ENCODE assay signal across 20 mouse cellular contexts in genomic region chr13:97500155-97500554, GRCm38 (mm10).
"Had no signal": no experiment of that assay in that cellular context is flagged by ENCODE, and none has a peak within 500 bp of the region (broad histone marks: within the 10 kb centered on the region; RNA-seq: fewer than 3 reads in every experiment).

No protein-coding gene starts in this region.

- H3K4me1 ChIP-seq: lung, embryonic 15.5 days; midbrain, embryonic 12.5 days; neural tube, embryonic 13.5 days had no signal

- H3K27me3 ChIP-seq: lung, embryonic 15.5 days; midbrain, embryonic 12.5 days; neural tube, embryonic 13.5 days; neural tube, embryonic 15.5 days had no signal

- H3K4me2 ChIP-seq: lung, embryonic 15.5 days; midbrain, embryonic 12.5 days; neural tube, embryonic 13.5 days; neural tube, embryonic 15.5 days had no signal

- H3K9me3 ChIP-seq: lung, embryonic 15.5 days; midbrain, embryonic 10.5 days; midbrain, embryonic 12.5 days; neural tube, embryonic 13.5 days; neural tube, embryonic 15.5 days had no signal

- H3K27ac ChIP-seq: lung, embryonic 15.5 days; midbrain, embryonic 10.5 days; midbrain, embryonic 12.5 days; neural tube, embryonic 13.5 days; neural tube, embryonic 15.5 days had no signal

- H3K4me3 ChIP-seq: lung, embryonic 15.5 days; midbrain, embryonic 10.5 days; midbrain, embryonic 12.5 days; myocyte; neural tube, embryonic 13.5 days; neural tube, embryonic 15.5 days had no signal

- ATAC-seq: lung, postnatal 0 days; midbrain, embryonic 16.5 days had no signal

- H3K9ac ChIP-seq: lung, embryonic 15.5 days; midbrain, embryonic 12.5 days; neural tube, embryonic 13.5 days; neural tube, embryonic 15.5 days had no signal

- H3K36me3 ChIP-seq: lung, embryonic 15.5 days; midbrain, embryonic 10.5 days; midbrain, embryonic 12.5 days; neural tube, embryonic 13.5 days; neural tube, embryonic 15.5 days had no signal

- DNase-seq: lung, adult 2 months; lung, postnatal 14 days; lung, postnatal 4 days; midbrain, embryonic 14.5 days; retina, postnatal 1 day; right cerebral cortex, adult 18-20 months; right cerebral cortex, postnatal 25 days; right cerebral cortex, postnatal 4 days; spleen, adult 18-20 months; thymus, adult 18-20 months; thymus, postnatal 14 days; thymus, postnatal 36 days had no signal
